Mouse (Mus musculus) lung, postnatal 0 days (tissue): ENCODE results near the gene Tbc1d22a.

Experiments
- CTCF ChIP-seq: IDR thresholded peaks from 2 replicates; pipeline ENCODE4 v1.5.1; 2016; ENCODE audit warnings: antibody characterized with exemption, mild to moderate bottlenecking
- EP300 ChIP-seq: IDR thresholded peaks from 2 replicates; pipeline ENCODE4 v1.6.1; 2016; ENCODE audit warnings: antibody characterized with exemption, mild to moderate bottlenecking, control low read depth

- TF ChIP-seq CTCF: no peak
- TF ChIP-seq EP300: no peak
These were observed 259.2 kb downstream of the Tbc1d22a start for GRCm38 (mm10) chr15:86473473-86473872.
